Mouse (Mus musculus) CD4-positive, CD25-positive, alpha-beta regulatory T cell, adult 4 months (primary cell): Measurements from ENCODE around the gene Spg11. TPM values are rescaled to one million over a fixed set of nuclear protein-coding genes. Genes with fewer than 3 reads are reported as not detected.
"Not testable (repeated sequence)": the region's sequence is repeated elsewhere in the genome, so short reads cannot be mapped to it uniquely, and the experiment has no call there.

Experiments
- ATAC-seq: one replicate; pipeline ENCODE4 v1.8.0; 2017
- polyA plus RNA-seq, 2 experiments: library from polyadenylated mRNA; unstranded; fragments of 100-300 nt; shearing (Covaris generic); gene quantifications; one replicate each; pipeline ENCODE4 v1.2.1; 2017

Spg11 gene
- polyA plus RNA-seq, 2 experiments from 2014 or later: 5.3 to 7.4 TPM

- ATAC-seq: no peak
These were observed 58.6 kb downstream of the Spg11 start for GRCm38 (mm10) chr2:122059365-122060115.

GRCm38 (mm10) chr2:122043926-122044325 lies 74.3 kb downstream of the Spg11 start:
- ATAC-seq: no peak

- ATAC-seq: no peak
These were observed 82.1 kb downstream of the Spg11 start for GRCm38 (mm10) chr2:122036064-122036463.

GRCm38 (mm10) chr2:122031970-122032369 lies 86.2 kb downstream of the Spg11 start:
- no peak for ATAC-seq

GRCm38 (mm10) chr2:122028756-122029700 lies 89.2 kb downstream of the Spg11 start:
- no peak for ATAC-seq

- ATAC-seq: peak; percentile 94
These were observed 90.1 kb downstream of the Spg11 start, which contains the start of gene Eif3j1 for GRCm38 (mm10) chr2:122027862-122028755. Gene Eif3j1 (plus strand): TSS chr2:122028546.

- ATAC-seq: not testable (repeated sequence)
These were observed 91.1 kb downstream of the Spg11 start for GRCm38 (mm10) chr2:122027091-122027490.

GRCm38 (mm10) chr2:122022284-122022683 lies 95.9 kb downstream of the Spg11 start:
- ATAC-seq: peak; percentile 77

- no peak for ATAC-seq
These were observed 99.5 kb downstream of the Spg11 start for GRCm38 (mm10) chr2:122018705-122019104.

- no peak for ATAC-seq
These were observed 106.7 kb downstream of the Spg11 start for GRCm38 (mm10) chr2:122011441-122011840.

GRCm38 (mm10) chr2:122008832-122009231 lies 109.4 kb downstream of the Spg11 start:
- no peak for ATAC-seq

Other genes starting within 250 kb of the Spg11 start
- gene Ctdspl2, start 162.4 kb downstream of the Spg11 start, polyA plus RNA-seq: 10 to 100 TPM; 58.8 to 78.8 TPM
- gene Mageb3, start 162.3 kb downstream of the Spg11 start, polyA plus RNA-seq: not detected
- 1 to 10 TPM; 3.1 to 3.7 TPM for gene Eif3j1, start 89.8 kb downstream of the Spg11 start, polyA plus RNA-seq
- 1,000 to 10,000 TPM; 7,747 to 9,345 TPM for gene B2m, start 29.3 kb upstream of the Spg11 start, polyA plus RNA-seq
- gene Trim69, start 42.3 kb upstream of the Spg11 start, polyA plus RNA-seq: under 1 TPM in 1 of 2 experiments, not detected in 1; 0.35 TPM
- 1 to 10 TPM; 1.2 to 1.5 TPM for gene Patl2, start 67.8 kb upstream of the Spg11 start, polyA plus RNA-seq
- not detected for gene Terb2, start 67.9 kb upstream of the Spg11 start, polyA plus RNA-seq
- gene Sord, start 116.4 kb upstream of the Spg11 start, polyA plus RNA-seq: 1 to 10 TPM; 4.1 to 4.4 TPM
- gene Duox2, start 180.1 kb upstream of the Spg11 start, polyA plus RNA-seq: not detected
- gene Duoxa2, start 180.5 kb upstream of the Spg11 start, polyA plus RNA-seq: not detected
- gene Duoxa1, start 195.3 kb upstream of the Spg11 start, polyA plus RNA-seq: not detected
- gene Duox1, start 197.3 kb upstream of the Spg11 start, polyA plus RNA-seq: not detected